Mouse (Mus musculus) MEL (cell line): Measurements from ENCODE around the gene Fxyd2. TPM values are rescaled to one million over a fixed set of nuclear protein-coding genes. Genes with fewer than 3 reads are reported as not detected.

Experiments
- DNase-seq: peaks from one replicate; pipeline ENCODE4 v3.0.0; 2011; ENCODE audit warnings: low read depth, low spot score
- H3K27ac ChIP-seq: 2 replicates; pipeline ENCODE4 v1.5.1; 2012; ENCODE audit warnings: low read depth, mild to moderate bottlenecking, control low read depth, low read length, moderate library complexity; ENCODE audit not compliant: control insufficient read depth
- H3K27me3 ChIP-seq, 2 experiments: fragments of 150-350 bp in 1 of 2; sonication (generic) in 1 of 2; 2 replicates each; pipeline ENCODE4 v1.6.1; 2012; ENCODE audit warnings: low read length in 2 of 2, mild to moderate bottlenecking in 2 of 2, improper control_type of control experiment in 1 of 2, moderate library complexity in 1 of 2; ENCODE audit not compliant: insufficient read depth in 2 of 2, control insufficient read depth in 1 of 2
- H3K36me3 ChIP-seq, 2 experiments: 2 replicates each; pipeline ENCODE4 v1.6.1; 2012 to 2014; ENCODE audit warnings: low read length in 2 of 2, improper control_type of control experiment in 1 of 2, inconsistent platforms in 1 of 2, mild to moderate bottlenecking in 1 of 2; ENCODE audit not compliant: insufficient read depth in 2 of 2, control insufficient read depth in 1 of 2
- H3K4me1 ChIP-seq, 2 experiments: fragments of 150-350 bp in 1 of 2; sonication (generic) in 1 of 2; 2 replicates each; pipeline ENCODE4 v1.6.1; 2012; ENCODE audit warnings: low read length in 2 of 2, improper control_type of control experiment in 1 of 2, mild to moderate bottlenecking in 1 of 2; ENCODE audit not compliant: insufficient read depth in 2 of 2, control insufficient read depth in 1 of 2
- H3K4me3 ChIP-seq, 2 experiments: fragments of 150-350 bp in 1 of 2; sonication (generic) in 1 of 2; 2 replicates each; pipeline ENCODE4 v1.5.1; 2012; ENCODE audit warnings: low read depth in 2 of 2, low read length in 2 of 2, mild to moderate bottlenecking in 2 of 2, moderate library complexity in 2 of 2, control low read depth in 1 of 2, improper control_type of control experiment in 1 of 2; ENCODE audit not compliant: control insufficient read depth in 1 of 2, insufficient read depth in 1 of 2
- H3K79me2 ChIP-seq: 2 replicates; pipeline ENCODE4 v1.6.1; 2012; ENCODE audit warnings: mild to moderate bottlenecking, low read length, moderate library complexity; ENCODE audit not compliant: control insufficient read depth, poor library complexity, insufficient read depth
- H3K9ac ChIP-seq: 2 replicates; pipeline ENCODE4 v1.6.1; 2012; ENCODE audit warnings: low read depth, mild to moderate bottlenecking, control low read depth, low read length, moderate library complexity; ENCODE audit not compliant: control insufficient read depth, poor library complexity, severe bottlenecking
- H3K9me3 ChIP-seq: fragments of 150-350 bp; sonication (generic); replicated peaks from 2 replicates; pipeline ENCODE4 v1.6.1; 2012; ENCODE audit warnings: mild to moderate bottlenecking, low read length, improper control_type of control experiment, moderate library complexity; ENCODE audit not compliant: insufficient read depth
- BHLHE40 ChIP-seq: IDR thresholded peaks from 2 replicates; pipeline ENCODE4 v1.6.1; 2012; ENCODE audit warnings: low read depth, mild to moderate bottlenecking, inconsistent platforms, low read length, improper control_type of control experiment, borderline replicate concordance
- CHD1 ChIP-seq: IDR thresholded peaks from 2 replicates; pipeline ENCODE4 v1.6.1; 2012; ENCODE audit warnings: low read depth, mild to moderate bottlenecking, inconsistent platforms, low read length, improper control_type of control experiment
- CHD2 ChIP-seq: IDR thresholded peaks from 2 replicates; pipeline ENCODE4 v1.6.1; 2011; ENCODE audit warnings: low read length, improper control_type of control experiment
- CTCF ChIP-seq, 3 experiments: IDR thresholded peaks in 2 of 3; conservative IDR thresholded peaks in 1 of 3; 2 replicates each; pipeline ENCODE4 v1.5.1; 2011 to 2012; ENCODE audit warnings: low read length in 3 of 3, low read depth in 2 of 3, mild to moderate bottlenecking in 2 of 3, improper control_type of control experiment in 1 of 3, inconsistent platforms in 1 of 3, mixed read lengths in 1 of 3, moderate library complexity in 1 of 3; ENCODE audit not compliant: control insufficient read depth in 1 of 3, insufficient read depth in 1 of 3, poor library complexity in 1 of 3, severe bottlenecking in 1 of 3
- E2F4 ChIP-seq: IDR thresholded peaks from 2 replicates; pipeline ENCODE4 v1.6.1; 2011; ENCODE audit warnings: low read depth, low read length, improper control_type of control experiment, borderline replicate concordance
- ETS1 ChIP-seq: IDR thresholded peaks from 2 replicates; pipeline ENCODE4 v1.6.1; 2012; ENCODE audit warnings: low read depth, mild to moderate bottlenecking, inconsistent platforms, low read length, improper control_type of control experiment, moderate library complexity
- GABPA ChIP-seq: IDR thresholded peaks from 2 replicates; pipeline ENCODE4 v1.6.1; 2012; ENCODE audit warnings: low read depth, mild to moderate bottlenecking, inconsistent platforms, low read length, improper control_type of control experiment, moderate library complexity
- HCFC1 ChIP-seq: IDR thresholded peaks from 2 replicates; pipeline ENCODE4 v1.6.1; 2012; ENCODE audit warnings: low read depth, mild to moderate bottlenecking, inconsistent platforms, low read length, improper control_type of control experiment, moderate library complexity
- JUND ChIP-seq: IDR thresholded peaks from 2 replicates; pipeline ENCODE4 v1.6.1; 2011; ENCODE audit warnings: low read depth, mild to moderate bottlenecking, improper control_type of control experiment, low read length
- KAT2A ChIP-seq: conservative IDR thresholded peaks from 2 replicates; pipeline ENCODE4 v1.6.1; 2012; ENCODE audit warnings: low read depth, low read length, improper control_type of control experiment, inconsistent platforms
- MAFK ChIP-seq: IDR thresholded peaks from 2 replicates; pipeline ENCODE4 v1.6.1; 2011; ENCODE audit warnings: low read depth, mild to moderate bottlenecking, low read length, improper control_type of control experiment, borderline replicate concordance
- MAX ChIP-seq: IDR thresholded peaks from 2 replicates; pipeline ENCODE4 v1.6.1; 2011; ENCODE audit warnings: low read length, improper control_type of control experiment
- MAZ ChIP-seq: IDR thresholded peaks from 2 replicates; pipeline ENCODE4 v1.6.1; 2012; ENCODE audit warnings: low read depth, mild to moderate bottlenecking, inconsistent platforms, low read length, improper control_type of control experiment
- MXI1 ChIP-seq: IDR thresholded peaks from 2 replicates; pipeline ENCODE4 v1.6.1; 2011; ENCODE audit warnings: mild to moderate bottlenecking, low read depth, low read length, improper control_type of control experiment
- MYC ChIP-seq: IDR thresholded peaks from 2 replicates; pipeline ENCODE4 v1.6.1; 2011; ENCODE audit warnings: low read depth, mild to moderate bottlenecking, low read length, improper control_type of control experiment, moderate library complexity
- NELFE ChIP-seq: IDR thresholded peaks from 2 replicates; pipeline ENCODE4 v1.6.1; 2011; ENCODE audit warnings: low read depth, low read length, improper control_type of control experiment
- POLR2A ChIP-seq, 2 experiments: IDR thresholded peaks; 2 replicates each; pipeline ENCODE4 v1.6.1; 2011 to 2012; ENCODE audit warnings: low read length in 2 of 2, mild to moderate bottlenecking in 2 of 2, control low read depth in 1 of 2, improper control_type of control experiment in 1 of 2, low read depth in 1 of 2, moderate library complexity in 1 of 2; ENCODE audit not compliant: control insufficient read depth in 1 of 2, insufficient read depth in 1 of 2, poor library complexity in 1 of 2
- RAD21 ChIP-seq: IDR thresholded peaks from 2 replicates; pipeline ENCODE4 v1.6.1; 2011; ENCODE audit warnings: mild to moderate bottlenecking, low read depth, low read length, improper control_type of control experiment
- RCOR1 ChIP-seq: IDR thresholded peaks from 2 replicates; pipeline ENCODE4 v1.6.1; 2012; ENCODE audit warnings: low read depth, mild to moderate bottlenecking, inconsistent platforms, low read length, improper control_type of control experiment
- SMC3 ChIP-seq: IDR thresholded peaks from 2 replicates; pipeline ENCODE4 v1.6.1; 2011; ENCODE audit warnings: low read depth, low read length, improper control_type of control experiment
- TAL1 ChIP-seq: IDR thresholded peaks from 2 replicates; pipeline ENCODE4 v1.6.1; 2012; ENCODE audit warnings: mild to moderate bottlenecking, inconsistent platforms, low read length, moderate library complexity, mixed read lengths
- USF1 ChIP-seq: IDR thresholded peaks from 2 replicates; pipeline ENCODE4 v1.6.1; 2014; ENCODE audit warnings: low read depth, mild to moderate bottlenecking, inconsistent platforms, low read length, improper control_type of control experiment, moderate library complexity
- ZMIZ1 ChIP-seq: IDR thresholded peaks from 2 replicates; pipeline ENCODE4 v1.6.1; 2012; ENCODE audit warnings: low read depth, mild to moderate bottlenecking, inconsistent platforms, low read length, improper control_type of control experiment, moderate library complexity
- polyA plus RNA-seq, 2 experiments: library from polyadenylated mRNA; stranded (reverse) in 1 of 2; unstranded in 1 of 2; fragments of >175 nt in 1 of 2; fragments of >200 nt in 1 of 2; gene quantifications; 2 replicates each; pipeline versions ENCODE4 v1.2.1 to v1.2.4; 2012; ENCODE audit warnings: low replicate concordance in 2 of 2, low read depth in 1 of 2; ENCODE audit not compliant: insufficient read length in 2 of 2, insufficient read depth in 1 of 2, missing spikeins in 1 of 2
- total RNA-seq: library from RNA; depleted of rRNA; stranded (reverse); fragments of 300-350 nt; gene quantifications from 2 replicates; pipeline ENCODE4 v1.2.3, GENCODE M21; 2012

The Fxyd2 gene
- total and polyA plus RNA-seq, 3 experiments, result not detected

DNA sequence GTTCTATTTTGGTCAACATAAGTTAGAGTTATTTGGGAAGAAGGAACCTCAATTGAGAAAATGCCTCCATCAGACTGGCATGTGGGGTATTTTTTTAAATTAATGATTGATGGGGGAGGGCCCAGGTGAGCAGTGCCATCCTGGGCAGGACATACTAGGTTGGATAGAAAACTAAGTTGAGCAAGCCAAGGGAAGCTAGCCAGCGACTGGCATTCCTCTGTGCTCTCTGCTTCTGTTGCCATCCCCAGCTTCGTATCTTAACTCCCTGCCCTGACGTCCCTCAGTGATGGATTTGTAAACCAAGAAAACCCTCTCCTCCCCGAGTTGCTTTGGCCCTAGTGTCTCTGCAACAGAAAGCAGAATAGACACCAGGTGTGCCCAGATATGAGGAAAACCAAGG lies 39.6 kb downstream of the Fxyd2 start:
- H3K9ac ChIP-seq, result no peak overlapping the region
- no peaks in the 10 kb centered on the region for H3K36me3 ChIP-seq
- no peak overlapping the region for H3K27ac ChIP-seq
- H3K79me2 ChIP-seq, result no peaks in the 10 kb centered on the region
- no peak for DNase-seq
- H3K27me3 ChIP-seq, result no peaks in the 10 kb centered on the region; a peak in 2 of 4 replicates
- no peak for TF ChIP-seq USF1
- no peak for TF ChIP-seq HCFC1
- no peak for TF ChIP-seq GABPA
- TF ChIP-seq CHD2, result no peak
- no peak for TF ChIP-seq ZMIZ1
- TF ChIP-seq SMC3, result no peak
- no peak for TF ChIP-seq MAX
- TF ChIP-seq MAZ, result no peak
- no peak for TF ChIP-seq MAFK
- TF ChIP-seq BHLHE40, result no peak
- no peak for TF ChIP-seq POLR2A (IDR thresholded peaks at IDR 0.05; ENCODE audit: control insufficient read depth in 1 of 2, insufficient read depth in 1 of 2, low read depth in 1 of 2, low read length in 2 of 2, poor library complexity in 1 of 2)
- no peak for TF ChIP-seq RAD21
- TF ChIP-seq TAL1, result no peak
- no peak for TF ChIP-seq CHD1
- no peak for TF ChIP-seq MYC
- TF ChIP-seq JUND, result no peak
- no peak for TF ChIP-seq CTCF (IDR thresholded peaks at IDR 0.05 in 2 of 3, conservative IDR thresholded peaks at IDR 0.05 in 1 of 3; ENCODE audit: control insufficient read depth in 1 of 3, insufficient read depth in 1 of 3, low read depth in 2 of 3, low read length in 3 of 3, poor library complexity in 1 of 3, severe bottlenecking in 1 of 3)
- H3K4me1 ChIP-seq, result no peaks in the 10 kb centered on the region
- no peaks in the 10 kb centered on the region for H3K9me3 ChIP-seq
- no peak overlapping the region for H3K4me3 ChIP-seq

GRCm38 (mm10) chr9:45440083-45440784 lies 40.8 kb downstream of the Fxyd2 start:
- TF ChIP-seq ETS1 (no peak), RCOR1 (no peak), MXI1 (no peak), NELFE (no peak), ZMIZ1 (no peak), SMC3 (no peak), CTCF (IDR thresholded peaks at IDR 0.05 in 2 of 3, conservative IDR thresholded peaks at IDR 0.05 in 1 of 3; ENCODE audit: control insufficient read depth in 1 of 3, insufficient read depth in 1 of 3, low read depth in 2 of 3, low read length in 3 of 3, poor library complexity in 1 of 3, severe bottlenecking in 1 of 3) (no peak), E2F4 (no peak), KAT2A (no peak)
- Histone ChIP-seq H3K27me3 (no peaks in the 10 kb centered on the region; a peak in 2 of 4 replicates), H3K4me1 (no peaks in the 10 kb centered on the region), H3K9ac (no peak overlapping the region), H3K79me2 (no peaks in the 10 kb centered on the region), H3K27ac (no peak overlapping the region), H3K4me3 (no peak overlapping the region), H3K9me3 (no peaks in the 10 kb centered on the region), H3K36me3 (no peaks in the 10 kb centered on the region)
- no peak for DNase-seq
